Mouse (Mus musculus): ENCODE results near the gene Tdgf1.

The Tdgf1 gene

DNA sequence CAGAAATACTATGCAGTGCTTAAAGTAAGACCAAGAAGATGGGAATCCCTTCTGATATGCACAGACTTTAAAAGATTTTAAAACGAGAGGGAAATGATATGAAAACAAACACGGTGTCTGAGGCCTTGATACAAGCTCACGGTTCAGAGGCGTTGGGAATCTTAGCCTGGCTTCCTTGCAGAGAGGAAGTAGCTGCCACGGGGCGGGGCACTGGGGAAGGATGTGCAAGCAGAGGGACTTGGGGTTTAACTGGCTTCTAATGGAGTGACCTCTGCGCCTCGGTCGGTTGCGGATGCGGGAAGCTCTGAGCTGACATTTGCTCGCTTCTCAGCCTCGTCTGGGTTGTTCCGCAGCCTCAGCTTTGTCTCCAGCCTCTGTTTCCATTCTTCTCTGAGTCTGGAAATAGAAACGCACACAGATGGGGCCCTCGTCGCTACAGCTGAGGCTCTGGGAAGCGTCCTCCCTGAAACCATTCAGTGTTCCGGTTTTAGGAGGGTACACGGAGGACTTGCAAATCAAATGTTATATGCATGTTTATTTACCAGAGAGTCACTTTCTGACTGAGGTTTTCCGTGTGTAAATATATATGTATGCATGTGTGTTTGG is 31.2 kb downstream of the Tdgf1 start:
- in situ Hi-C loops (cut with MboI, MseI) = no loop called here

DNA sequence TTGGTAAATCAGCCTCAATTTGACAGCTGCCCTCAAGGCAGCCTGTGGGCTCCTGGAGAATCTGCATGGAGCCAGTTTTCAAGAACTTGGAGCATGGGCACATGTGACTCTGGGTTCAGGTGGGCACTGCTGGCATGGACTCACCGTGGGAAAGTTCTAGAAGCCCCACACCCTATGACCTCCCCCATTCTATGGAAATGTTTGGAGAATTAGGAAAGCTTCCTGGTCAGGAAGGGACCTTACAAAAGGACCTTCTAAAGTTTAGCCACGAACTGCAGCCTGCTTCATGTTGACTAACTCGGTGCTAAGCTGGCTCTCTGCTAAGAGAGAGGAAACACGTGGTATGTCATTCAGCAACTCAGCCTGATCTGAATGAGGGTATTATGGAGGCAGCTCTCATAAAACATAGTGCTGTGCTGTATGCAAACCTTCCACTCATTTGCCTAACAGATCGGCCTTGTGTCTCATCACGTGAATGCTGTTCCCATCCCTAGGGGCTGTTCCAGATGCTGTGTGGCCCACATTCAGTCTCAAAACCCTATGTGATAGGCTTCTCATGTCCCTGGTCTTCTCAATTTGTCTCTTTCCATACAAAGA is 36.5 kb downstream of the Tdgf1 start:
- in situ Hi-C loops (cut with MboI, MseI) = no loop called here

DNA sequence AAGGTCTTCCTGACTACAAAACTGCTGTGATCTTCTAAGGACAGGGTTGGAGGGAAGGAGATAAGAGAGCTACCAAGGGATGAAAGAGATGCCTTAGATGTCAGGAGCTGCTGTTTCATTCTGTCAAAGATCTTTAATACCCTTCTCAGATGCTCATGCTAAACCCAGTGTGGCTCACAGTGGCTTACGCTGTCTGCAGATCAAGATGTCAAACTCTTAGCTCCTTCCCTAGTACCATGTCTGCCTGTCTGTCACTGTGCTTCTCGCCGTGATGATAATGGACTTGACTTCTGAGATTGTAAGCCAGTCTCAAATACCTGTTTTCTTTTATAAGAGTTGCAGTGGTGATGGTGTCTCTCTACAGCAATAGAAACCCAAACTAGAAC is 37.3 kb downstream of the Tdgf1 start:
- in situ Hi-C loops (cut with MboI, MseI) = no loop called here

DNA sequence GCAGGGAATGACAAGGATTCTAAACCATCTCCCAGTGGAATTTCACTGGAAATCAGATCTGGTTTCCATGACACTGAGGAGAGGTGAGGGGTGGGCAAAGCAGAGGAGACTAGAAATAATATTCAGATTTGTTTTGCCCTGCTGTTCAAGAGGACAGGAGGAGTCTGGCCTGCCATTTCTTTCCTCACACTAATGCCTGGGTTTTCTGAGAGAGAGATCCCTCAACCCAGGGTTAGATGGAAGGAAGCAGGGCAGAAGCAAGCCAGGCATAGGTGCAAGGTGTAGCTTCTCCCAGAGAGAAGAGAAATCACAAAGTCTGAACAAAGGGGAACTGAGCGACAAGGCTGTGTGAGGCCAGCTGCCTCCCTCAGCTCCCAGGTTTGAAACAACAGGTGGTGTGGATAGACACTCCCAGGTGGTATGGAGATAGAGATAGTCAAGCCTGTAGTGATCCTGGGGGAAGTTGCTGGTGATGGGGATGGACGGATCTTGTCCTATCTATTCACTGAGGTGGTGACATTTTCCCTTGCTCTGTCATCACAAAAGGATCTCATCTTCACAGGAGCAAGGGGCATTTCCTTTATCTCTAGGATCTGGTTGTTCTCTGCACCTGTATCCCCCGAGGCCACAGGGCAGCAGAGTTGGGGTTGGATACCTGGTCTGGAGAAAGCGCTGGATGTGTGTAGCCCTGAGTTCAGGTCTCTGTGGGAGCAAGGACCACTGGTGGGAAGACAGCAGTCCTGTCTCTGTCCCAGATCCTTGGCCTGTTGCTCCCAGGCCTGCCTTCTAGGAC is 37.9 kb downstream of the Tdgf1 start:
- in situ Hi-C loops (cut with MboI, MseI) = no loop called here

DNA sequence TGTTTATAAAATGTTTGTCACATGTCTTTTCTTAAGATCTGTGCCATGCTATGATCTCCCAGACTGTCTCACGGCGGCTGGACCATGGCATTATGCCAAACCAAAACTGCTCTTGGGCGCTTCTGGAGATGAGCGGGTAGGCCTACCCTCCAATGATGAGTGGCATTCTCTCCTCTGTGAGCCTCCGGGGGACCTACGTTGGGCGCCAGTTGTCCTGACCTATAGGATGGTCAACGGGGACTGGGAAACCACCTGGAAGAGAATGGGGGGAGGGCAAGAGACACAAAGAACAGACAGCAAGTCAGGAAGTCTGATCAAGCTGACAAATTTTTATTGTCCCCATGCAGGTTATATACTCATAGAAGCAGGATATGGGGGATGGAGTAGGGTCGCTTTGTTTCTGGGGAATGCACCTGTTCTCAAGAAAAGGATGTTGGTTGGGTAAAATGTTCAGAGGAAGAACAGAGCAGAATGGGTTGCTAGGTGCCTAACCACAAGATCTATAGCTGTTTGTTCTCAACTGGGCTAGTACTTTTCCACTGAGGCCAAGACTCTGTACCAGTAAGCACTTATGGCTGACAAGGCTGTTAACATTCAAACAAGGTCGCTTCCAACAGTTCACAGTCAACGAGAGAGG is 38.6 kb downstream of the Tdgf1 start:
- in situ Hi-C loops (cut with MboI, MseI) = no loop called here

DNA sequence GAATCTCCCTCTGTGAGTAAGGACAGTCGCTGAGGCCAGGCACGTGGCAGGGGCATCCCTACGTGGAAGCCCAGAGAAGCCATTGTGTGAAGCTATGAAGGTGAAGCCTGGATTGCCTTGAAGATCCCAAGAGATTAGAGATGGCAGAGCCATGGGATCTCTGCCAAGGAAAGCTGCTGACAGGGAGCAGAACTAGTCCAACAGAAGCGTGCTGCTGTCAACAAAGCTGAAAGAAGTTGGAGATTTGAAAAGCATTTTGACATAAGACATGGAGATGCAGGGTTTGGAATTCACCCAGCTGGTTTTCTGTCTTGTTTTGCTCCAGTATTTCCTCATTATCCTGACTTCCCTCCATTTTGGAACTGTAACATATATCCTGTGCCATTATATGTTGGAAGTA is 43.7 kb downstream of the Tdgf1 start:
- in situ Hi-C loops (cut with MboI, MseI) = no loop called here

DNA sequence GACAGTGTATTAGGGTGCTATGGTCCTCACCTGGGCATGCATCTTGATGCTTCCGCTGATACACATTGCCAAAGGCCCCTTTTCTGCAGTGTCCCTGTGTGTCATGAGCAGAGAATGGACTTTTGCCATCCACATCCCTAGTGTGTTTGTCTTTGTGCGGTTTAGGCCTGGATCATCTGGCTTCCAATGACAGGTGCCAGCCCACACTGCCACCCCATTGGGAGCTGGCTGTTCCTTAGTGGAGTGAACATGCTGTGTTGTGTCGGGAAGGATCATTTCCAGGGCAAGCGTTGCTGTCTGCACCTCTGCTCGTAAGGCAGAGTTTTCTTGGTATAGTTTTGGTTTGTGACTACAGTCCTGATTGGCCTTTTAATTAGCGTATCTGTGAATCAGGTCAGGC is 44.8 kb downstream of the Tdgf1 start:
- in situ Hi-C loops (cut with MboI, MseI) = no loop called here

DNA sequence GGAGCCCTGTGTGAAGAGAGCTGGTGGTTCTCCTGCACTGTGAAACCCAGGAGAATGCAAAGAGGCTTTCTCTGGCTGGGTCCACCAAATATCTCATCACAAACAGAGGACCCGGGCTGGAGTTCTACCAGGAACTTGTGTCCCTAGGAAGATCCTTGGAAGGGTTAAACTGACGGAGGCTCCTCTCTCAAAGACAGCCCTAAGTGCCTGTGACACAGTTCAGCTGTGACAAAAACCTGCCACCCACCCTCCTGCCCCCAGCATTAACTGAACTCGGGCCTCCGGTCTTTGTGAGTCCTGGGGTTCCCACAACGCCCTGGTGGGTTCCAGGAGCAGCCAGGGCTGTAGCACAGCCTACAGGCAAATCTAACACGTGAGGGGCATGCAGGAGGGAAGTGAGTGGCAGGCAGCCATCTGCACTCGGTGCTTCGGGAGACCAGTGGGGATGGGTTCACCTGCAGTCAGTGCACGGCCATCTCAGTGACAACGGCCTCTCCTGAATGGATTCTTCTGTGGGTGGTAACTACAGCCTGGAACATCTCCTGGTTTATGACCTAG is 46.4 kb downstream of the Tdgf1 start:
- in situ Hi-C loops (cut with MboI, MseI) = no loop called here

DNA sequence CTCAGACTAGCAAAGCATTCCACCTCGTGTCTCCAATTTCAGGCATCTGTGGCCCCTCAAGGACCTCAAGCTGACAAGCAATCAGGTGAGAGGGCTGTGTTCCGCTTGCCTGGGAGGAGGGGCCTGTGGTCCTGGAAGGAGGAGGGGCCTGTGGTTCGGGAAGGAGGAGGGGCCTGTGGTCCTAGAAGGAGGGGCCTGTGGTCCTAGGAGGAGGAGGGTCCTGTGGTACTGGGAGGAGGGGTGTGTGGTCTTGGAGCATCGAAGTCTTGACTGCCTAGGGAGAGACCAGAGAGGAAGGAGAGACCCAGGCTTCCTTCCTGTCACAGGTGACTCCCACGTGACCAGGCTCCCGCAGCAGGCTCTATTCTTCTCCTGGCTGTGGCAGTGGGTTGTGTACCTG is 49.4 kb downstream of the Tdgf1 start:
- in situ Hi-C loops (cut with MboI, MseI) = no loop called here

DNA sequence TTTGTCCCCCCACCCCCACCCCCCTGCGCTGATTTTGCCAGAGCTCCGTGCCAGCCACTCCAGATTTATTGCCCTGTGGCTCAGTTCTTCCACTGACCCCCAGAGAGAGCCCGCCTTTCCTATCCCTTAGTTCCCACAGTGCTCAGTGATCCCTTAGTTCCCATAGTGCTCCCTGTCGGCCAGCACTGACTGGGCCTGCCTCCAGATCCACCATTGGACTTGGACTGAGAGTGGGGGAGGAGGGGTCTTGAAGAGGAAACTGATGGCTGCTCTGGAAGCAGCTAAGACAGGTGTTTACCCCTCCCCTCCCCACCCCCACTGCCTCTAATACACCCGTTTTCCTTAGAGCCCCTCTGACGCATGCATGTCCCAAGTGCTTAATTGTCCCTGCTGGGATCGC is 50.0 kb downstream of the Tdgf1 start:
- in situ Hi-C loops (cut with MboI, MseI) = no loop called here

DNA sequence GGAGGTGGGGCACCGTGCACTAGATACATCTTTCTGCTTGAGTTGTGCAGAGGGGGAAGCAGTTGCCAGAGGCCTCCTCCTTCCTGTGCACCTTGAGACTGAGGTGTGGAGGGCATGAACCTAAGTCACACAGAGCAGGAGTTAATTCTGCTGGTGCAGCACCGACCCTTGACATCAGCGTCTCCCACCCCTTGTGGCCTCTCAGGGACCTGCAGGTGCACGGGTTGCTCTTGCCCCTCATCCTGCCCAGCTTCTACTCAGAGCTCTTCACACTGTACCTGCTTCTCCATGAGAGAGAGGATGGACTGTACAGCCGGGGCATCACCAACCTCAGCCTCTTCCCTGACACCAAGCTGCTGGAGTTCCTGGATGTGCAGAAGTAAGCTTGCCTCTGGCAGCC is 50.5 kb downstream of the Tdgf1 start:
- in situ Hi-C loops (cut with MboI, MseI) = no loop called here

DNA sequence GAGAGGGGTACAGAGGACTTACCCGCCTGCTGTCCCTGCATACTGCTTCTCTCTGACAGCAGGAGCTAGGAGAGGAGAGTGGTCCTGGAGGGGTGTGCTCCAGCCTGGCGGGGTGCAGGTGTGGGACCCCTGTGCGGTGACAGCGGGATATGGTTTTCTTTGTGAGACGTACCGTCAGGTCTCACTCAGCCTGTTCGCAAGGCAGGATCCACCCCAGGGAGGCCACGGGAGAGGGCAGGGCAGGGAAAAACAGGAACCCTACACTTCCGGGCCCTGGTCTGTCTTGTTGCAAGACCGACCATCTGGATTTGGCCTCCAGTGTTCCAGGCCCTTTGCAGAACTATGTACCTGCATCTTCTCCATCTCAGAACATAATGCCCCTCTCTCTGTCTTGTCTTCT is 52.5 kb downstream of the Tdgf1 start:
- in situ Hi-C loops (cut with MboI, MseI) = no loop called here

DNA sequence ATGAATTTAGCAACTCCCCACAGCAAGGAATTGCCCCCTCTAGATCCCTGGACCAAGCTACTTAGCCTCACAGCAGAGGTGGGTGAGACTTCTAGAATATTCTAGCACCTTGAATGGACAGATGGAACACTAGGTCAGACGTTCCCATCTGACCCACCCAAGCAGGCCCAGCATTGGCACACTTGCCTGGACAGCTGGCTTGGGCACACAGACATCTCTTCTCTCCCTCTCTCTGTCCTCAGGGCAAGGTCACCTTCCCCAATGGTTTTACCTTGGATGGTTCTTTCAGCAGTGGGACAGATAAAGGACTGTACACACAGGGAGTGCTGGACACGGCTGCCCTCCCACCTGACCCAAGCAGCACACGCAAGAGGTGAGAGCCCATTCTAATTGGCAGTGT is 53.4 kb downstream of the Tdgf1 start:
- in situ Hi-C loops (cut with MboI, MseI) = no loop called here

DNA sequence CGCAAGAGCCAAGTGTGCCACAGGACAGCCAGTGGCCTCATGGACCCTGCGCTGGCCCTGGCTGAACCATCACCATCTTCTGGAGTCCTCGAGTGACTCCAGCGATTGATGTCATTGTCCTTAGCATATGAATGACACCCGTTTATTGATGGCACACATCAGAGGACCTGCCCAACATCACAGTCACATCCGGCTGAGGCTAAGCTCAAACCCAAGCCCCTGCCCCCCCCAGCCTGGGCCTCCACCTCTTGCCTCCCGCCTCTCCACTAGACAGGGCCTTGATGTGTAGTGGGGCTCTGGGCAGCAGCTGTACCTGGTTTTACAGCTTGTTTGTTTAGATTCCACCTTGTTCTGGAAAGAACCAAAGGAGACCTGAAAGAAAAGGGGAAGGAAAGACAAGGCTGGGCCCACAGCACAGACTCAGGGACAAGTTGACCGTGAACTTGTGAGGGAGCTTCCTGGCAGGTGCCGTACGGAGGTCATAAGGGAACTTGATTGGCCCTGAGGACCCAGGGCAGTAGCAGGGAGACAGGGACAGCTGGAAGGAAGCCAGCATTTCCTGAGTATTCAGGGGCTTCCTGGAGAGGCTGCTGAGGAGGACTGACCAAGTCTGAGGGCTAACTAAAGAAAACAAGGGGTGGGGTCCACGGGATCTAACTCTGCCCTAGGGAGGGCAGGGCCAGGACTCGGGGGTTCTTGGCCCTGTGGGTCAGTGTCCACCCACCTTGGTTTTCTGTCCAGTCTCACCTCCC is 54.7 kb downstream of the Tdgf1 start:
- in situ Hi-C loops (cut with MboI, MseI) = no loop called here

DNA sequence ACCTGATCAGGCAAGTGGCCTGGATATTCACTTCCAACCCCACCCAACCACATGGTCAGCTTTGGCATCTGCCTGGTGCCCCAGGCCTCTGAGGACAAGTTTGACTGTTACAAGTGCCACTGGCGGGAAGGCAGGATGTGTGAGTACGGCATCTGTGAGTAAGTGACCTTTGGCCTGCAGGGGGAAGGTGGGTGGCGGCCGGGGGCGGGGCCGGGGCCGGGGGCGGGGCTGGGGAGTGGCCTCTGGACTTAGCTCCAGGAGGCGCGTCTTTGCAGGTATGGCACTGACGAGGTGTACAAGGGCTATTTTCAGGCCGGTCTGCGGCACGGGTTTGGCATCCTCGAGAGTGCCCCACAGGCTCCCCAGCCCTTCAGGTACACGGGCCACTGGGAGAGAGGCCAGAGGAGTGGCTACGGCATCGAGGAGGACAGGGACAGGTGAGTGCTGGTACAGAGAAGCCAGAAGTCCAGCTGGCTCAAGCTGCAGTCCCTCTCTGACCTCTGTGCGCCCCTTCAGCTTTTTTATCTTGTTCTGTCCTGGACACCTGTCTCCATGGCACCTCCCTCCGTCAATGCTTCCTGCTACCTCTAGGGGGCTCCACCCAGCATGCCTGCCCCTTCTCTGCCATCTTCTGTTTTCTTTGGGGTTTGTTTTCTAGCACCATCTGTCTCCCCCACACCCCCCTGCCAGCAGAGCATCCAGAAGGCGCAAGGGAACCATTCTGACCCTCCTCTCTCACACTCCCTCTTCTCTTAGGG is 55.8 kb downstream of the Tdgf1 start:
- in situ Hi-C loops (cut with MboI, MseI) = no loop called here

Measured in T-helper 2 cell (primary cell).